Mouse (Mus musculus) erythroid progenitor cell, adult 5-6 weeks (primary cell): Measurements from ENCODE around the gene Slc30a2. TPM values are rescaled to one million over a fixed set of nuclear protein-coding genes. Genes with fewer than 3 reads are reported as not detected.
"Not testable (repeated sequence)": the region's sequence is repeated elsewhere in the genome, so short reads cannot be mapped to it uniquely, and the experiment has no call there.

Source experiments
- ATAC-seq: replicated peaks from 2 replicates; pipeline ENCODE4 v1.8.0; 2016; ENCODE audit warnings: moderate number of reproducible peaks, mild to moderate bottlenecking, moderate TSS enrichment, inconsistent platforms; ENCODE audit not compliant: poor library complexity, low FRiP score, severe bottlenecking
- total RNA-seq, 2 experiments: library from RNA; stranded (forward) in 1 of 2; stranded (reverse) in 1 of 2; fragments of 150-400 nt in 1 of 2; fragments of 186-747, 209-891 nt in 1 of 2; gene quantifications; 2 replicates each; pipeline versions ENCODE4 v1.2.3 to v1.2.4; 2015 to 2017; ENCODE audit warnings: low replicate concordance in 2 of 2

The Slc30a2 gene
- total RNA-seq, 2 experiments from 2014 or later, result not detected

- no peak for ATAC-seq
Measured at GRCm38 (mm10) chr4:134319074-134319473, 23.9 kb upstream of the Slc30a2 start.

- no peak for ATAC-seq
Measured at GRCm38 (mm10) chr4:134319674-134320073, 23.3 kb upstream of the Slc30a2 start.

GRCm38 (mm10) chr4:134321524-134321923, 21.5 kb upstream of the Slc30a2 start:
- ATAC-seq, result no peak

GRCm38 (mm10) chr4:134324655-134325054, 18.3 kb upstream of the Slc30a2 start:
- ATAC-seq, result no peak

- no peak for ATAC-seq
Measured at GRCm38 (mm10) chr4:134326859-134327530, 16.0 kb upstream of the Slc30a2 start.

- ATAC-seq, result no peak
Measured at GRCm38 (mm10) chr4:134328151-134328550, 14.8 kb upstream of the Slc30a2 start.

GRCm38 (mm10) chr4:134328832-134329231, 14.1 kb upstream of the Slc30a2 start:
- no peak for ATAC-seq

- no peak for ATAC-seq
Measured at GRCm38 (mm10) chr4:134330281-134330680, 12.7 kb upstream of the Slc30a2 start.

- ATAC-seq, result not testable (repeated sequence)
Measured at GRCm38 (mm10) chr4:134341231-134341630, 1.8 kb upstream of the Slc30a2 start.

GRCm38 (mm10) chr4:134342213-134342779, 685 bp upstream of the Slc30a2 start:
- ATAC-seq, result no peak

GRCm38 (mm10) chr4:134344620-134345019, 1.6 kb downstream of the Slc30a2 start:
- ATAC-seq, result no peak

- ATAC-seq, result no peak
Measured at GRCm38 (mm10) chr4:134345802-134346201, 2.8 kb downstream of the Slc30a2 start.

GRCm38 (mm10) chr4:134348078-134348477, 5.1 kb downstream of the Slc30a2 start:
- no peak for ATAC-seq

- no peak for ATAC-seq
Measured at GRCm38 (mm10) chr4:134348545-134348944, 5.6 kb downstream of the Slc30a2 start.

- no peak for ATAC-seq
Measured at GRCm38 (mm10) chr4:134349829-134350228, 6.8 kb downstream of the Slc30a2 start.

- ATAC-seq, result no peak
Measured at GRCm38 (mm10) chr4:134350641-134351040, 7.7 kb downstream of the Slc30a2 start.

- ATAC-seq, result no peak
Measured at GRCm38 (mm10) chr4:134351329-134352260, 8.6 kb downstream of the Slc30a2 start.

- no peak for ATAC-seq
Measured at GRCm38 (mm10) chr4:134352261-134352707, 9.3 kb downstream of the Slc30a2 start.

- ATAC-seq, result no peak
Measured at GRCm38 (mm10) chr4:134352929-134353328, 9.9 kb downstream of the Slc30a2 start.

GRCm38 (mm10) chr4:134353527-134354409, 10.8 kb downstream of the Slc30a2 start:
- ATAC-seq, result no peak
